Mouse (Mus musculus) small intestine, adult 2 months (tissue): ENCODE data around the gene Hist1h4m.

Experiments used
- CTCF ChIP-seq: fragments of 200-500 bp; IDR thresholded peaks from 2 replicates; pipeline ENCODE4 v1.5.1; 2012; ENCODE audit warnings: low read depth, mild to moderate bottlenecking, control low read depth, inconsistent platforms, low read length, moderate library complexity, mixed read lengths; ENCODE audit not compliant: insufficient replicate concordance, insufficient read length; ENCODE audit errors: extremely low read depth
- POLR2A ChIP-seq: fragments of 200-500 bp; IDR thresholded peaks from 2 replicates; pipeline ENCODE4 v1.6.1; 2012; ENCODE audit warnings: low read depth, mild to moderate bottlenecking, control low read depth, inconsistent platforms, low read length, moderate library complexity

GRCm38 (mm10) chr13:21779767-21780731 is 31.5 kb upstream of the Hist1h4m start, which contains the start of gene Hist1h1b:
- TF ChIP-seq CTCF (no peak), POLR2A (no peak; the same call in none of the 2 replicates)
